In the genomic region with DNA sequence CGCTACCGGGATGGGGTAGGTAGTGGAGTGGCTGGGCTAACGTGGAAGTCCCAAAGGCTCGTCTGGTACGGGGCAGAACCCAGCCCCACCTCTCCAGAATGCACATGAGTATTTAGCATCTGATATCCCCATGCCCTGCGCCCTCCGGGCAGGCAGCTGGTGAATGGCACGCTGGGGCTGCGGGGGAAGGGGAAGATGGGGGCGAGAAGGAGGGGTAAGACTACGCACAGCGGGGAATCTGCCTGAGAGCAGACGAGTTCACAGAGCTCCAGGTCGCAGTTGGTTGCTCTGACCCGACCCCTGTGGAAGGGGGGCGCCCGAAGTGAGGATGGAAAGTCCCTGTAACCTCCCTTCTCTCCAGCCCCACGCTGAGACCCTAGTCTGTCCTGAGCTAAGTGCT, we compare ENCODE assay signal across 9 mouse cellular contexts. TPM values are rescaled to one million over a fixed set of nuclear protein-coding genes. Genes with fewer than 3 reads are reported as not detected.
DNase-seq lines count a peak whose midpoint lies in the region; ATAC-seq lines count a peak whose summit lies in the region.
"Had no signal": no experiment of that assay in that cellular context is flagged by ENCODE, and none has a peak within 500 bp of the region (broad histone marks: within the 10 kb centered on the region; RNA-seq: fewer than 3 reads in every experiment).

No protein-coding gene starts in this region.

- H3K9me3 ChIP-seq in heart, embryonic 12.5 days (replicated peaks) = no peaks in the 10 kb centered on the region
- no peaks in the 10 kb centered on the region for H3K9me3 ChIP-seq in intestine, embryonic 14.5 days (ENCODE audit: control insufficient read depth, low read length)
- no peaks in the 10 kb centered on the region for H3K9me3 ChIP-seq in neural tube, embryonic 11.5 days (ENCODE audit: control insufficient read depth, low read length)

- no peaks in the 10 kb centered on the region for H3K36me3 ChIP-seq in heart, embryonic 12.5 days
- peaks cover under 1% of the 10 kb centered on the region; the same call in 1 of the 2 replicates for H3K36me3 ChIP-seq in intestine, embryonic 14.5 days (ENCODE audit: control insufficient read depth, insufficient read depth, low read length)
- H3K36me3 ChIP-seq in neural tube, embryonic 11.5 days (ENCODE audit: control insufficient read depth, insufficient read depth, low read length) = no peaks in the 10 kb centered on the region

- under 1% methylated on average over 18 of the region's 18 CpGs for WGBS in heart, embryonic 12.5 days
- 2% methylated on average over 18 of the region's 18 CpGs for WGBS in intestine, embryonic 14.5 days
- 2% methylated on average over 18 of the region's 18 CpGs for WGBS in neural tube, embryonic 11.5 days

- H3K27ac ChIP-seq in heart, embryonic 12.5 days (ENCODE audit: poor library complexity, severe bottlenecking) = no peak overlapping the region
- no peak overlapping the region for H3K27ac ChIP-seq in brown adipose tissue, adult 24 weeks (replicated peaks; ENCODE audit: low read depth, low read length)
- H3K27ac ChIP-seq in intestine, embryonic 14.5 days (ENCODE audit: low read depth) = no peak overlapping the region
- no peak overlapping the region for H3K27ac ChIP-seq in neural tube, embryonic 11.5 days (ENCODE audit: low read depth, low read length)

- H3K27me3 ChIP-seq in heart, embryonic 12.5 days (replicated peaks) = peaks cover 53% of the 10 kb centered on the region
- H3K27me3 ChIP-seq in intestine, embryonic 14.5 days (replicated peaks; ENCODE audit: control insufficient read depth, insufficient read depth, low read length) = peaks cover 30% of the 10 kb centered on the region
- peaks cover 13% of the 10 kb centered on the region for H3K27me3 ChIP-seq in neural tube, embryonic 11.5 days (ENCODE audit: control insufficient read depth, insufficient read depth, low read length)

- DNase-seq in heart, postnatal 14 days = no peak
- DNase-seq in intestine, embryonic 14.5 days (ENCODE audit: low spot score) = peak; percentile 57
- DNase-seq in neural tube, embryonic 11.5 days (ENCODE audit: low spot score) = peak; percentile 53
- DNase-seq in testis, postnatal 10 days (ENCODE audit: low spot score) = no peak

- ATAC-seq in heart, embryonic 12.5 days (ENCODE audit: insufficient number of reproducible peaks, low FRiP score) = no peak
- ATAC-seq in intestine, embryonic 14.5 days (replicated peaks; ENCODE audit: low FRiP score, low TSS enrichment, low read depth) = no peak
- ATAC-seq in neural tube, embryonic 11.5 days (ENCODE audit: insufficient read depth, low FRiP score, low TSS enrichment) = no peak
- ATAC-seq in frontal cortex, adult (ENCODE audit: low TSS enrichment) = no peak
- ATAC-seq in erythroblast, adult 5-6 weeks (replicated peaks; ENCODE audit: low FRiP score, poor library complexity, severe bottlenecking) = no peak

- H3K4me3 ChIP-seq in heart, embryonic 12.5 days = peak overlapping the region; percentile 35
- H3K4me3 ChIP-seq in brown adipose tissue, adult 24 weeks (ENCODE audit: insufficient read depth, low read depth, low read length) = peak overlapping the region; percentile 23
- H3K4me3 ChIP-seq in intestine, embryonic 14.5 days (ENCODE audit: low read depth, low read length) = peak overlapping the region; percentile 20
- peak overlapping the region; percentile 18; the same call in 1 of the 2 replicates for H3K4me3 ChIP-seq in neural tube, embryonic 11.5 days (ENCODE audit: low read depth, low read length)
- H3K4me3 ChIP-seq: erythroblast, embryonic 14.5 days had no signal

- H3K9ac ChIP-seq in heart, embryonic 12.5 days = peak overlapping the region; percentile 48; the same call in 1 of the 2 replicates
- H3K9ac ChIP-seq in intestine, embryonic 14.5 days (ENCODE audit: low read length) = peak overlapping the region; percentile 13; the same call in 1 of the 2 replicates
- H3K9ac ChIP-seq in neural tube, embryonic 11.5 days (ENCODE audit: low read length) = peak overlapping the region; percentile 44

- peaks cover 30% of the 10 kb centered on the region for H3K4me1 ChIP-seq in heart, embryonic 12.5 days (replicated peaks)
- no peaks in the 10 kb centered on the region for H3K4me1 ChIP-seq in brown adipose tissue, adult 24 weeks (ENCODE audit: control insufficient read depth, insufficient read depth, insufficient read length, low read length)
- H3K4me1 ChIP-seq in intestine, embryonic 14.5 days (replicated peaks; ENCODE audit: control insufficient read depth, insufficient read depth, low read length) = peaks cover 15% of the 10 kb centered on the region
- H3K4me1 ChIP-seq in neural tube, embryonic 11.5 days (ENCODE audit: control insufficient read depth, insufficient read depth, low read length) = peaks cover 7% of the 10 kb centered on the region; the same call in 1 of the 2 replicates

- peak overlapping the region; percentile 71 for H3K4me2 ChIP-seq in heart, embryonic 12.5 days
- H3K4me2 ChIP-seq in intestine, embryonic 14.5 days (ENCODE audit: low read length) = peak overlapping the region; percentile 42
- H3K4me2 ChIP-seq in neural tube, embryonic 11.5 days (ENCODE audit: low read depth) = peak overlapping the region; percentile 40

- intact Hi-C loops in heart, postnatal 14 days (cut with DNase I) = no loop called here

RNA-seq across cellular contexts. Expression of gene Cd72, which starts 1.0 kb away (rescaled TPM):
- 0.82 and 2.0 TPM in 2 replicates for polyA plus RNA-seq in heart, embryonic 12.5 days (2016; fragmentation: Nextera tagmentation; extraction: Ambion mirVana)
- total RNA-seq in heart, postnatal 14 days (2021) = under 1 TPM; 0.59 to 0.88 TPM
- 1.5 and 1.9 TPM in 2 replicates for polyA plus RNA-seq in brown adipose tissue, adult 24 weeks (2012; ENCODE audit: insufficient read depth, insufficient read length, missing spikeins)
- 4.2 and 4.8 TPM in 2 replicates for polyA plus RNA-seq in intestine, embryonic 14.5 days (2014; fragmentation: Nextera tagmentation; extraction: Ambion mirVana)
- 2.1 and 2.8 TPM in 2 replicates for polyA plus RNA-seq in neural tube, embryonic 11.5 days (2014; fragmentation: Nextera tagmentation; extraction: Ambion mirVana)
- 2.1 and 2.3 TPM in 2 replicates for total RNA-seq in erythroblast, adult 5-6 weeks (2015; ENCODE audit: low replicate concordance)
- 0.43 and 7.9 TPM in 2 replicates for total RNA-seq in erythroblast, adult 5-6 weeks (2017; ENCODE audit: low replicate concordance)

RNA-seq across cellular contexts. Expression of gene Tesk1, which starts 11.7 kb away (rescaled TPM):
- polyA plus RNA-seq in heart, embryonic 12.5 days (2016; fragmentation: Nextera tagmentation; extraction: Ambion mirVana) = 10.3 and 11.6 TPM in 2 replicates
- 10 to 100 TPM; 32.3 to 35.7 TPM for total RNA-seq in heart, postnatal 14 days (2021)
- polyA plus RNA-seq in brown adipose tissue, adult 24 weeks (2012; ENCODE audit: insufficient read depth, insufficient read length, missing spikeins) = 33.8 and 37.9 TPM in 2 replicates
- polyA plus RNA-seq in intestine, embryonic 14.5 days (2014; fragmentation: Nextera tagmentation; extraction: Ambion mirVana) = 8.6 and 9.5 TPM in 2 replicates
- polyA plus RNA-seq in neural tube, embryonic 11.5 days (2014; fragmentation: Nextera tagmentation; extraction: Ambion mirVana) = 8.6 and 9.5 TPM in 2 replicates
- total RNA-seq in erythroblast, adult 5-6 weeks (2015; ENCODE audit: low replicate concordance) = 1.7 and 2.3 TPM in 2 replicates
- total RNA-seq in erythroblast, adult 5-6 weeks (2017; ENCODE audit: low replicate concordance) = 0.98 and 1.5 TPM in 2 replicates

RNA-seq across cellular contexts. Expression of gene Fam166b, which starts 24.5 kb away (rescaled TPM):
- 0.14 TPM in 1 of 2 replicates, not detected in the other for polyA plus RNA-seq in heart, embryonic 12.5 days (2016; fragmentation: Nextera tagmentation; extraction: Ambion mirVana)
- total RNA-seq in heart, postnatal 14 days (2021) = under 1 TPM in 1 of 2 experiments, not detected in 1; 0.38 TPM
- polyA plus RNA-seq in brown adipose tissue, adult 24 weeks (2012; ENCODE audit: insufficient read depth, insufficient read length, missing spikeins) = not detected in 2 replicates
- 0.18 TPM in 1 of 2 replicates, not detected in the other for polyA plus RNA-seq in intestine, embryonic 14.5 days (2014; fragmentation: Nextera tagmentation; extraction: Ambion mirVana)
- 0.20 TPM in 1 of 2 replicates, not detected in the other for polyA plus RNA-seq in neural tube, embryonic 11.5 days (2014; fragmentation: Nextera tagmentation; extraction: Ambion mirVana)
- total RNA-seq in erythroblast, adult 5-6 weeks (2015; ENCODE audit: low replicate concordance) = not detected in 2 replicates
- total RNA-seq in erythroblast, adult 5-6 weeks (2017; ENCODE audit: low replicate concordance) = not detected in 2 replicates

RNA-seq across cellular contexts. Expression of gene Sit1, which starts 30.1 kb away (rescaled TPM):
- polyA plus RNA-seq in heart, embryonic 12.5 days (2016; fragmentation: Nextera tagmentation; extraction: Ambion mirVana) = not detected in 2 replicates
- 1 to 10 TPM in 1 of 2 experiments, not detected in 1; 1.4 TPM for total RNA-seq in heart, postnatal 14 days (2021)
- polyA plus RNA-seq in brown adipose tissue, adult 24 weeks (2012; ENCODE audit: insufficient read depth, insufficient read length, missing spikeins) = not detected in 2 replicates
- polyA plus RNA-seq in intestine, embryonic 14.5 days (2014; fragmentation: Nextera tagmentation; extraction: Ambion mirVana) = not detected in 2 replicates
- polyA plus RNA-seq in neural tube, embryonic 11.5 days (2014; fragmentation: Nextera tagmentation; extraction: Ambion mirVana) = not detected in 2 replicates
- total RNA-seq in erythroblast, adult 5-6 weeks (2015; ENCODE audit: low replicate concordance) = not detected in 2 replicates
- not detected in 2 replicates for total RNA-seq in erythroblast, adult 5-6 weeks (2017; ENCODE audit: low replicate concordance)
- polyA plus RNA-seq: erythroblast, embryonic 14.5 days had no signal

RNA-seq across cellular contexts. Expression of gene Ccdc107, which starts 39.3 kb away (rescaled TPM):
- polyA plus RNA-seq in heart, embryonic 12.5 days (2016; fragmentation: Nextera tagmentation; extraction: Ambion mirVana) = 63.6 and 66.4 TPM in 2 replicates
- total RNA-seq in heart, postnatal 14 days (2021) = 10 to 100 TPM; 25.9 to 27.1 TPM
- 31.3 and 34.0 TPM in 2 replicates for polyA plus RNA-seq in brown adipose tissue, adult 24 weeks (2012; ENCODE audit: insufficient read depth, insufficient read length, missing spikeins)
- polyA plus RNA-seq in intestine, embryonic 14.5 days (2014; fragmentation: Nextera tagmentation; extraction: Ambion mirVana) = 109 and 128 TPM in 2 replicates
- polyA plus RNA-seq in neural tube, embryonic 11.5 days (2014; fragmentation: Nextera tagmentation; extraction: Ambion mirVana) = 46.6 and 55.9 TPM in 2 replicates
- total RNA-seq in erythroblast, adult 5-6 weeks (2015; ENCODE audit: low replicate concordance) = 4.6 and 17.1 TPM in 2 replicates
- 5.2 and 36.1 TPM in 2 replicates for total RNA-seq in erythroblast, adult 5-6 weeks (2017; ENCODE audit: low replicate concordance)

Comparison
In these comparisons a context has a peak if more than half of its experiments do, and no peak if none do; other contexts are left out.
1. DNase-seq: peak in intestine, embryonic 14.5 days (single experiment) and neural tube, embryonic 11.5 days (single experiment); none in heart, postnatal 14 days (0 of 2) and testis, postnatal 10 days (single experiment).
2. Peak in every context shown above with its lines, with median percentiles within 50 percentile points of each other: H3K4me2 ChIP-seq, H3K4me3 ChIP-seq and H3K9ac ChIP-seq.